Mouse (Mus musculus): Measurements from ENCODE around the gene Paxx.

Gene Paxx
- long read RNA-seq, experiment 1, transcript Paxx-204 (6 exons, 917 nt): major isoform, 8 of 17 reads
- long read RNA-seq, experiment 1, partial matches to known transcripts: 2 of 17 reads
- long read RNA-seq, experiment 1, other reads (novel, unspliced or antisense): 6 of 17 reads
- long read RNA-seq, experiment 2, transcript Paxx-204 (6 exons, 917 nt): major isoform, 8 of 19 reads
- long read RNA-seq, experiment 2, partial matches to known transcripts: 0 of 19 reads
- long read RNA-seq, experiment 2, other reads (novel, unspliced or antisense): 7 of 19 reads

DNA sequence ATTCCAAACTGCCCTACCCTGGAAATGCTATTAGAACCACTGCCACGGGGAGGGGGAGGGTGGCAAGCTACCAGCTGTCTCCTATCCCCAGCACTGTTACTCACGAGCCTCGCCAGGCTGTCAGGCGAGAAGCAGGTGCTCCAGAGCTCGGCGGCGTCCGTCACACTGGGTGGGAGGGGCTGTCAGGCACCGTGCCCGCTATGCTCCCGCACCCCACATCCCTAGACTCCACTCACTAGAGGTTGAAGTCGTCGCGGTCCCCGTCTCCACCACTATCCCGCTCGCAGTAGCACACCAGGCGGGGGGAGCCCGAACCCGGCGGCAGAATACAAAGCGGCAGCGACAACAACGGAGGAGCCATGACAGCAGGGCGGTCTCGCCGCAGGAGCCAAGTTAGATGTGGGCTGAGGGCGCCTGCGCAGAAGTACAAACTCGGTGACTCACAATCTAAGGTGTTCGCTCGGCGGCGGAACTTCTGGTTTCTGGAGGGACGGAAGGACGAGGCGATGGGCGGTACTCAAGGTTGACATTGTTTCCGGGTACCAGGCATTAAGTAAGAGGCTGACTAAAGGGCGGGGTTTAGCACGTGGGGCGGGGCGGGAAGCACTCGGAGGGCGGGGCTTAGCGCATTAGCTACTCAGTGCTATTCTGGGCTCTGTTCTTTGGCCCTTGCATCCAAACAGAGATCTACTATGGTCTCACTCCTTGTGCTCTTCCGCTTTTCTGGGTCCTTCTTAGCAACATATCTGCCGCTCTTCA is at the start of gene Paxx:
Paxx (minus strand) TSS at position 544 of the 759 bp plus-strand sequence.
- intact Hi-C loops (cut with DNase I): no loop called here

GRCm38 (mm10) chr2:25509912-25510311 is 49.0 kb upstream of the Paxx start:
- intact Hi-C loops (cut with DNase I): no loop called here

GRCm38 (mm10) chr2:25506964-25507363 is 46.1 kb upstream of the Paxx start:
- intact Hi-C loops (cut with DNase I): loop anchor here (2.0 kb wide), 1 partner anchor 44 kb away; no protein-coding TSS in a partner anchor

- intact Hi-C loops (cut with DNase I): loop anchor here (2.0 kb wide), 1 partner anchor 45 kb away; no protein-coding TSS in a partner anchor
Measured at GRCm38 (mm10) chr2:25505860-25506259, 45.0 kb upstream of the Paxx start.

DNA sequence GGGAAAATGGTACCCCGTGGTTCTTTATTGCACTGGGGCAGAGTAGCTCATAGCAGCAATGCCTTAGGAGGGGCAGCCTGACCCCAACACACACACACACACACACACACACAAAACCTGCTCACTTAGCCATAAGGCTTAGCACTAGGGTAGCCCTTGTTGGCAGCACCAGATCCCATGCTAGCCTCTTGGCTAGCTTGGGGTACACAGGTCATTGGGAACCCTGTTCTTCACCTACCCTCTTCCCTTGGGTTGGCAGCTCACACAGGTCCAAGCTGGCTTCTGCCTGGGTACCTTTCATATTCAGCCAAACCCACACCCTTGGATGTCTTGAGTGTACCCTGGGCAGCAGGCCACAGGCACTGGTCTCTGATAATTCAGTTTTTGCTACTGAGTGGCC is 44.1 kb upstream of the Paxx start:
- intact Hi-C loops (cut with DNase I): no loop called here

DNA sequence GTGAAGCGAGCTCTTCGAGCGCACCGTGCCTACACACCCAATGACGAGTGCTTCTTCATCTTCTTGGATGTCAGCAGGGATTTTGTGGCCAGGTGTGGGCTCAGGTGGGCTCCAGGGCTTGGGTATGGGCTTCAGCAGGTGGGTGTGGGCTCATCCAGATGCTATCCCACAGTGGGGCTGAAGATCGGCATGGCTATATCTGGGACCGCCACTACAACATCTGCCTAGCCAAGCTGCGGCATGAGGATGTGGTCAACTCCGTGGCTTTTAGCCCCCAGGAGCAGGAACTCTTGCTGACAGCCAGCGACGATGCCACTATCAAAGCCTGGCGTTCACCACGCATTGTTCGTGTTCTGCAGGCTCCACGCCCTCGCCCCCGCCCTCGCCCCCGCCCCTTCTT is 43.6 kb upstream of the Paxx start:
- intact Hi-C loops (cut with DNase I): no loop called here

DNA sequence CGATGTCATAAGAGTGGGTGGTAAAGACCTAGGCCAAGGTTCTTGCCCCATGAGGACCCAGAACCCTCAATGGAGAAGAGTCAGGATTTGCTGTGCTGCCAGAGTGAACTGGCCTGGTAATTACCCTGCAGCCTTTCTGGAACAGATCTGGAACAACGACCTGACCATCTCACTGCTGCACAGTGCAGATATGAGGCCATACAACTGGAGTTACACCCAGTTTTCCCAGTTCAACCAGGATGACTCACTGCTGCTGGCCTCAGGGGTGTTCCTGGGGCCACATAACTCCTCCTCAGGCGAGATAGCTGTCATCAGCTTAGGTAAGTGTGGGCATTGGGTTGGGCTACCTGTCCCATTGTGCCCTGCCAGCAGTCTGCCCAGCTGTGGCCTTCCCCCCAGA is 41.8 kb upstream of the Paxx start:
- intact Hi-C loops (cut with DNase I): no loop called here

- intact Hi-C loops (cut with DNase I): no loop called here
Measured at GRCm38 (mm10) chr2:25501593-25502486, 40.9 kb upstream of the Paxx start, which contains the start of gene C8g. Gene C8g, minus strand, starts transcription at chr2:25501719.

GRCm38 (mm10) chr2:25500576-25501405 is 39.9 kb upstream of the Paxx start, which contains the start of gene Fbxw5:
Gene Fbxw5, plus strand, starts transcription at chr2:25500750.
- intact Hi-C loops (cut with DNase I): no loop called here

DNA sequence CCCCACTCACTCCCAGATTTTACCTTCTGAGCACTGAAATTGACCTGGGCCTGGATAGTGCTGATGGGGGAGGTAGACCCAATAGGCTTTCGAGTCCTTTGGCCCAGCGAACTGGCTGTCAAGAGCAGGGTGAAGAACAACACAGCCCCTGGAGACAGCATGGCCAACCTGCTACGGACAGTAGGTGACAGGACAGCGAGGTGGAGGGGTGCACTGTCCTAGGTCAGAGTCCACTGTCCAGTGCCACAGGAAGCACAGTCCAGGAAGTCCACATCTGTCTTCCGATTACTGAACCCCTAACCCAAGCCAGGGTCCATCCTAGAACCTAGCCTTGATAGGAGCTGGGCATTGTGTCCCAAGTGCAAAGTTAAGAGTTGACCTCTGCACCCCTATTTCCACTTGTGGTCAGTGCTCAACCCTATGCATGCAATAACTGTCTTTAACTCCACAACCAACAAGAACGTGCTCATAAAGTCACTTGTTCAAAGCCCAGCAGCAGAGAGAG is 39.2 kb upstream of the Paxx start:
- intact Hi-C loops (cut with DNase I): no loop called here

DNA sequence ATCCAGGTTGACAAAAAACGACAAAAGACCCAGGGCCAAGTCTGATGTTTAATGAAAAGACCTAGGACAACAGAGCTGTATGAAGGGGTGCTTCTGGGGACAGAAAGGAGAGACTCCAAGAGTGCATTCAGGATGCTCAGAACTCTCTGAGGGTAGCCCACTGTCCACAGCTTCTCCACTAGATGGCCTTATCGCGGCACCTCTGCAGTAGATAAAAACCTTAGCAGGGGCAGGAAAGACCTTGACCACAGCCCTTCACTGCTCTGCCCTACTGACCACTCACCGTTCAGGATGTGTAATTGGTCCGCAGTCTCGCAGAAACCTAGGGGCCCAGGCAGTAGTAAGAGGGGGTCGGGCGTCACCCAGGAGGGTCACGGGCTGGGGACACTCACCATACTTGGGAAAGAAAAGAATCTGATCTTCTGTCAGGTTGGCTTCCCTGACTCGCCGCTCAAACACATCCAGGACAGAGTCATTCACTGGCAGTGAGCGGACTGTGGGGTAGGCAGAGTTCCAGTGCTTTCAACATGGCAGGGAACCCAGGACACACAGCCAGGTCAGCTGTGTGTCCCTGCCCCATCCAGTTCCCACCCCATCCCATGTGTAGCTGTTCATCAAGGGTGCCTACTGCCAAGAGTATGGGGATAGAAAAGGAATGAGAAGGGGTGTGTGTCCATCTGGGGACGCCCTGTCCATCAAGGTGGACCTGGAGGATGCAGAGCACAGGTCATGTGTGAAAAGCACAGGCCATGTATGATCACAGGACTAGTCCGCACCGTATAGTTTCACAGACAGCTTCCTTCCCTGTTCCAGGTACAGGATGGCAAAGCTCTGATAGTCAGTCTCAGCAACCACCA is 38.0 kb upstream of the Paxx start:
- intact Hi-C loops (cut with DNase I): loop anchor here (5.0 kb wide), 1 partner anchor 77 kb away; the partner anchor contains the start of gene Fut7

DNA sequence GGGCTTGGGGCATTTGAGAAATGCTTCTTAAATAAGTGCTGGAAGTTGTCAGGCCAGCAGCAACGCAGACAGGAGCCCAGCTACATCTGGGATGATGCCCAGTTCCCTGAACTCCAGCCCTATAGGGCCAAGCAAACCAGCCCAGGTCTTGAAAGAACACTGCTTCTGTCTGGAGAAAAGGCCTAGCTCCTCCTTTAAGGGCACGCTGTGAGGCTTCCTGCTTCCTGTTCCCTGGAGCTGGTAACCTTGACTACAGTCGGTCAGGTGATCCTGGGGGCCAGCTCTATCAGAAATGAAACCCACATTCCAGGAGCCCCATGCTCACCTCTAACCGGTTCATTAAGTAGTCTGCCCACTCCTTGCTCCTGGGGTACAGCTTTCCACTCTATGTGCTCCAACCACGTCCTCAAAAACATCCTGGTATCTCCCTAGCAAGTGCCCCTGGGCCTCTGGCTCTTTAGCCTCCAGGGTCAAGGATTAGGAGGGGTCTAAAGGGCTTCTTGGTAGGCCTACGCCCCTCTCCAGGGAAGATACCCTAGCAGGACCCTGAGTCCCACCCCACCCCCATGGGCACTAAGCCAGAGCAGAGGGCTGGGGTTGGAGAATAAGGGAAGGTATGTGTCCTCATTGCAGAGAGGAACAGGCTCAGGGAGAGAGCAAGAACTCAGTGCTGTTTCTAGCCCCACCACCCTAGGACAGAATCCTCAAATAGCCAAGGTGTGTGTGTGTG is 37.1 kb upstream of the Paxx start:
- intact Hi-C loops (cut with DNase I): loop anchor here (5.0 kb wide), 1 partner anchor 76 kb away; the partner anchor contains the start of gene Fut7

- intact Hi-C loops (cut with DNase I): loop anchor here (5.0 kb wide), 1 partner anchor 74 kb away; the partner anchor contains the start of gene Fut7
Measured at GRCm38 (mm10) chr2:25496462-25496861, 35.6 kb upstream of the Paxx start.

- intact Hi-C loops (cut with DNase I): no loop called here
Measured at GRCm38 (mm10) chr2:25493476-25493961, 32.6 kb upstream of the Paxx start, which contains the start of gene Lcn12. Gene Lcn12, minus strand, starts transcription at chr2:25493911.

DNA sequence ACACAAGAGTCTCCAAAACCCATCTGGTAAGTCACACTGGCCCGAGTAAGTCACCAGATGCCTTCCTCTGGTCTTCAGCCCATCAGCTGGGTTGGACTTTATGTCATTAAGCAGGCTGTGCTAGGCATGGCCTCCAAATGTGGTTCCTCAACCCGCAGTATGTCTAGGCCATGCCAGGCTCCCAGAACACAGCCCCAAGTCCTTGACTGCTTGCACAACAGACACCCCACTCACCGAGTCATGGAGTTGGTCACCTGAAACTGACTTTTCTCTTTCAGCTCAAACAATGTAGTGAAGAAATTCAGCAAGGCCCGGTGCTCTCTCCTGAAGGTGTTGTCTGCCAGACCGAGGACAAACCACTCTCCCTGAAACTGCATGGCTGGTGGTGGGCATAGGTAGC is 32.1 kb upstream of the Paxx start:
- intact Hi-C loops (cut with DNase I): no loop called here

GRCm38 (mm10) chr2:25488671-25489068 is 27.8 kb upstream of the Paxx start:
- intact Hi-C loops (cut with DNase I): no loop called here

GRCm38 (mm10) chr2:25487965-25488670 is 27.2 kb upstream of the Paxx start:
- intact Hi-C loops (cut with DNase I): no loop called here
